Mouse (Mus musculus): ENCODE measurements at regions not wholly inside any gene's neighbourhood (a gene's known extent, or its start where the extent isn't known, plus 50 kb on each side); places are given as distances from the start of the nearest gene placed in this dataset.

DNA sequence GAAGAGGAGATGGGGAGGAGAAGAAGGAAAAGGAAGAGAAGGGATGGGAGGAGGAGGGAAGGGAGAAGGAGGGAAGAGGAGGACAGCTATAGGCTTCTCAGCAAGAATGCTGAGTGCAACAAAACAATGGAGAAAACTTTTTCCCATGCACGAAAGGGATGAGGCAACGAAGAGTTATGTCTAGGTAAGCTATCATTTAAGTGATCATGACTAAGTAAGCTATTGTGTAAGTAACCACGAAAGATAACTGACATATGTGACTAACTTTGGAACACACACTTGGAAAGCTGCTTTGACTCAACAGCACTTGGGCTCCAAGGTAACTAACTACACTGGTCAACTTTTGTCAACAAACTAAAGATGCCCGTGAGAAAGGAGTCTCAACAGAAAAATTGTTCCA, 50.9 kb upstream of the Fstl1 start:
- ATAC-seq (ENCODE audit: low FRiP score, low read depth) (no peak), DNase-seq (ENCODE audit: low spot score) (no peak)
- no peaks in the 10 kb centered on the region for H3K9me3 ChIP-seq (ENCODE audit: control insufficient read depth, low read length)
- H3K9ac ChIP-seq (ENCODE audit: low read depth, low read length, severe bottlenecking), result no peak overlapping the region
- H3K4me2 ChIP-seq (replicated peaks; ENCODE audit: low read depth, low read length, severe bottlenecking), result no peak overlapping the region
- H3K36me3 ChIP-seq (ENCODE audit: control insufficient read depth, insufficient read depth, low read length), result no peaks in the 10 kb centered on the region
- H3K4me3 ChIP-seq (replicated peaks; ENCODE audit: low read length), result no peak overlapping the region
- H3K4me1 ChIP-seq (ENCODE audit: control insufficient read depth, insufficient read depth, low read length), result peaks cover 25% of the 10 kb centered on the region
- TF ChIP-seq POLR2A (IDR thresholded peaks at IDR 0.05; ENCODE audit: borderline replicate concordance, extremely low read depth, insufficient read depth, insufficient read length), result no peak
- H3K27me3 ChIP-seq (ENCODE audit: control insufficient read depth, insufficient read depth, low read length), result no peaks in the 10 kb centered on the region
- no peak overlapping the region for H3K27ac ChIP-seq (replicated peaks; ENCODE audit: low read depth, low read length)
- 95% methylated on average over 4 of the region's 4 CpGs for WGBS

GRCm38 (mm10) chr16:37715173-37715572, 60.9 kb upstream of the Ndufb4 start:
- H3K9ac ChIP-seq (ENCODE audit: low read depth, low read length, severe bottlenecking), result no peak overlapping the region
- no peak overlapping the region for H3K27ac ChIP-seq (replicated peaks; ENCODE audit: low read depth, low read length)
- WGBS, result 57% methylated on average over 7 of the region's 7 CpGs
- H3K9me3 ChIP-seq (ENCODE audit: control insufficient read depth, low read length), result no peaks in the 10 kb centered on the region
- DNase-seq (ENCODE audit: low spot score) (peak; percentile 17), ATAC-seq (ENCODE audit: low FRiP score, low read depth) (no peak)
- TF ChIP-seq POLR2A (IDR thresholded peaks at IDR 0.05; ENCODE audit: borderline replicate concordance, extremely low read depth, insufficient read depth, insufficient read length), result no peak
- no peaks in the 10 kb centered on the region for H3K27me3 ChIP-seq (ENCODE audit: control insufficient read depth, insufficient read depth, low read length)
- no peaks in the 10 kb centered on the region for H3K36me3 ChIP-seq (ENCODE audit: control insufficient read depth, insufficient read depth, low read length)
- no peak overlapping the region for H3K4me2 ChIP-seq (replicated peaks; ENCODE audit: low read depth, low read length, severe bottlenecking)
- H3K4me1 ChIP-seq (ENCODE audit: control insufficient read depth, insufficient read depth, low read length), result peaks cover 3% of the 10 kb centered on the region; the same call in 1 of the 2 replicates
- H3K4me3 ChIP-seq (replicated peaks; ENCODE audit: low read length), result no peak overlapping the region

DNA sequence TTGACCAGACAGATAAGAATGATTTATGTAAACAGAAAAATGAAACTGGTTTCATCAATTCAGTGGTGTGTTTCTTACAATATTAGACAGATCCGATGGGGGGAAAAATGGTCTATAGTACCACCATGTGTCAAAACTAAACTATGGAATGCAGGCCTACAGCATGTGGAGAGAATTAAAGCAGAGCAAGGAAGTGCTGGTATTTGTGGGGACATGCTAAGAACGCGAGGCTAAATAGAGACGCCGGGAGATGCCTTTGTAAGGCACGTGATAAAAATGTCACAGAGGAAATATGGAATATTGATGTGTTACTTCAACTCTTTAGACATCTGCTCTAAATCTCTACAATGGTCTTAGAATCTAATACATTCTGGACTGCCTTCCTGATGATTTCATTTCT, 60.0 kb upstream of the Ndufb4 start:
- peaks cover 3% of the 10 kb centered on the region; the same call in 1 of the 2 replicates for H3K4me1 ChIP-seq (ENCODE audit: control insufficient read depth, insufficient read depth, low read length)
- no peaks in the 10 kb centered on the region for H3K27me3 ChIP-seq (ENCODE audit: control insufficient read depth, insufficient read depth, low read length)
- ATAC-seq (ENCODE audit: low FRiP score, low read depth) (peak; percentile 34; the same call in 1 of the 2 replicates), DNase-seq (ENCODE audit: low spot score) (peak; percentile 30)
- H3K36me3 ChIP-seq (ENCODE audit: control insufficient read depth, insufficient read depth, low read length), result no peaks in the 10 kb centered on the region
- H3K4me2 ChIP-seq (replicated peaks; ENCODE audit: low read depth, low read length, severe bottlenecking), result no peak overlapping the region
- H3K27ac ChIP-seq (replicated peaks; ENCODE audit: low read depth, low read length), result no peak overlapping the region
- 49% methylated on average over 6 of the region's 6 CpGs for WGBS
- TF ChIP-seq POLR2A (IDR thresholded peaks at IDR 0.05; ENCODE audit: borderline replicate concordance, extremely low read depth, insufficient read depth, insufficient read length), result no peak
- no peak overlapping the region for H3K9ac ChIP-seq (ENCODE audit: low read depth, low read length, severe bottlenecking)
- no peaks in the 10 kb centered on the region for H3K9me3 ChIP-seq (ENCODE audit: control insufficient read depth, low read length)
- H3K4me3 ChIP-seq (replicated peaks; ENCODE audit: low read length), result no peak overlapping the region

DNA sequence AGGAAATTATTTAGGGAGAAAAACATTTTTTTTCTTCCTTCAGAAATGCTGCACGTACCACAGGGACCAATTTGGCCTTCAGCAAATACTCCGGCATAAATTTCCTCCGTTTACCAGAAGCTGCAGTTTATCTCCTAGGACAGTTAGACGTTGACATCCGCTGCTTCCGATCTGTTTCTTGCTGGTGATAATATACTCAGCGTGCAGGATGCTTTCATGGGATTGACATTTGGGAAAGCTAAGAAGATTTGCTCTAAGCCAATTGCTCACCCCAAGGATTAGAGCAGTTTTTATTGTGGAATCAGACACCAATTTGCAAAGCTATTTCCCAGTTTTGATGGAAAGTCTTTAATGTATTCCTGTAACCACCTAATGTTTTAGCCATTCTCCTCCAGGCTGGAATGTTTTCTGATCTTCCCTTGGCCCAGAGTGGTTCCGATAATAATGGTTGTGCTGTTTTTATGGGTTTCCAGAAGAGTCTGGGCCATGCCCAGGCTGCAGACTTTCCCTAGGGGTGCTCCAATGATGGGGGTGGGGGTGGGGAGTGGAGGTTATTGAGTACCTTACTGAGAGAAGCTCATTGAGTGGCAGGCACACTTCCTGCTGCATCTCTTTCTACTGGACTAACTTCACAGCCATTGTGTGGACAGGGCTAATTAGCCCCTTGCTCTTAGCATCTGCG, 52.1 kb upstream of the Ndufb4 start:
- H3K36me3 ChIP-seq (ENCODE audit: control insufficient read depth, insufficient read depth, low read length), result no peaks in the 10 kb centered on the region
- no peaks in the 10 kb centered on the region for H3K9me3 ChIP-seq (ENCODE audit: control insufficient read depth, low read length)
- no peaks in the 10 kb centered on the region for H3K4me1 ChIP-seq (ENCODE audit: control insufficient read depth, insufficient read depth, low read length)
- H3K27ac ChIP-seq (replicated peaks; ENCODE audit: low read depth, low read length), result no peak overlapping the region
- no peak overlapping the region for H3K9ac ChIP-seq (ENCODE audit: low read depth, low read length, severe bottlenecking)
- no peaks in the 10 kb centered on the region for H3K27me3 ChIP-seq (ENCODE audit: control insufficient read depth, insufficient read depth, low read length)
- H3K4me3 ChIP-seq (replicated peaks; ENCODE audit: low read length), result no peak overlapping the region
- WGBS, result 51% methylated on average over 9 of the region's 9 CpGs
- DNase-seq (ENCODE audit: low spot score), result no peak
- no peak overlapping the region for H3K4me2 ChIP-seq (replicated peaks; ENCODE audit: low read depth, low read length, severe bottlenecking)
- TF ChIP-seq POLR2A (IDR thresholded peaks at IDR 0.05; ENCODE audit: borderline replicate concordance, extremely low read depth, insufficient read depth, insufficient read length), result no peak
- no peak for ATAC-seq (ENCODE audit: low FRiP score, low read depth)

GRCm38 (mm10) chr16:37705209-37705608, 51.0 kb upstream of the Ndufb4 start:
- DNase-seq (ENCODE audit: low spot score) (no peak), ATAC-seq (ENCODE audit: low FRiP score, low read depth) (no peak)
- 85% methylated on average over 5 of the region's 5 CpGs for WGBS
- H3K27ac ChIP-seq (replicated peaks; ENCODE audit: low read depth, low read length), result no peak overlapping the region
- H3K9me3 ChIP-seq (ENCODE audit: control insufficient read depth, low read length), result no peaks in the 10 kb centered on the region
- no peak for TF ChIP-seq POLR2A (IDR thresholded peaks at IDR 0.05; ENCODE audit: borderline replicate concordance, extremely low read depth, insufficient read depth, insufficient read length)
- no peaks in the 10 kb centered on the region for H3K27me3 ChIP-seq (ENCODE audit: control insufficient read depth, insufficient read depth, low read length)
- no peak overlapping the region for H3K4me2 ChIP-seq (replicated peaks; ENCODE audit: low read depth, low read length, severe bottlenecking)
- no peaks in the 10 kb centered on the region for H3K36me3 ChIP-seq (ENCODE audit: control insufficient read depth, insufficient read depth, low read length)
- H3K4me1 ChIP-seq (ENCODE audit: control insufficient read depth, insufficient read depth, low read length), result no peaks in the 10 kb centered on the region
- no peak overlapping the region for H3K4me3 ChIP-seq (replicated peaks; ENCODE audit: low read length)
- H3K9ac ChIP-seq (ENCODE audit: low read depth, low read length, severe bottlenecking), result no peak overlapping the region

Measured in limb, embryonic 14.5 days (tissue).